Mouse (Mus musculus) left cerebral cortex, postnatal 25 days (tissue): ENCODE results near the gene Cyth1. TPM values are rescaled to one million over a fixed set of nuclear protein-coding genes. Genes with fewer than 3 reads are reported as not detected.

Source experiments
- DNase-seq, 2 experiments: peaks; one replicate each; pipeline ENCODE4 v3.0.0; 2022; ENCODE audit warnings: low spot score in 2 of 2, mixed read lengths in 1 of 2
- intact Hi-C: fragments of 180-260 bp; cut with DNase I; formaldehyde crosslinking; loops from one replicate; pipeline ENCODE4 v1.15.1; 2025
- total RNA-seq, 2 experiments: library from RNA; stranded (reverse); gene quantifications; 2 replicates each; pipeline ENCODE4 v1.2.3; 2021

Gene Cyth1
- total RNA-seq, 2 experiments from 2014 or later: 64.9 to 70.1 TPM

GRCm38 (mm10) chr11:118256371-118256770, 8.0 kb upstream of the Cyth1 start:
- DNase-seq: no peak
- intact Hi-C loops: no loop called here

- intact Hi-C loops: no loop called here
- DNase-seq: peak; percentile 51 to 58
Observed at GRCm38 (mm10) chr11:118254159-118254951, 6.0 kb upstream of the Cyth1 start.

DNA sequence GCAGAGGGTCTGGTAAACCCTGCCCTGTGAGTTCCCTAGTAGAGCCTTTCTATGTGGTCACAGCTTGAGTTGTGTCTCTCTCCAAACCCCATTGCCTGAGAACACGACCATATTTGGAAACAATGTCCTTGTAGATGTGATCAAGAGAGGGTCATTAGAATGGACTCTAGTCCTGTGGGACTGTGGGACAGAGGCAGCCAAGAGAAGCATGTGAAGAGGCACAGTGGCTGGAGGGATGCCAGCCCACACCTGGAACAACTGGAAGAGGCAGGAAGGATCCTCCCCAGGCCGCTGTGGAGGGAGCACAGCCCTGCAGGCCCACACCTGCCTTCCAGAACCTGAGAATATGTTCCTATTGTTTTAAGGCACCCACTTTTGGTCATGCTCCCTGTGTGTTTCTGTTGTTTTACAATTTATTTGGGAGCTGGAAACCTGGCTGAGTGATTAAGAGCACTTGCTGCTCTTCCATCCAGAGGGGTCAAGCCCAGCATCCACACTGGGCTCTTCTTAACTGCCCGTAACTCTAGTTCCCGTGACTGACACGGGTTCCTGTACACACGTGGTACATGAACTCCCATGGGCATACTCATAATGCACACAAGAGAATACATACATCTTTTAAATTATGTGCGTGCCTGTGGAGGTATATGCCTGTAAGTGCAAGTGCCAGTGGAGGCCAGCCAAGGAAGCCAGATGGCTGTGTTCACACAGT, 5.2 kb upstream of the Cyth1 start:
- no peak for DNase-seq
- intact Hi-C loops: no loop called here

GRCm38 (mm10) chr11:118249012-118249383, 606 bp upstream of the Cyth1 start:
- intact Hi-C loops: no loop called here

DNA sequence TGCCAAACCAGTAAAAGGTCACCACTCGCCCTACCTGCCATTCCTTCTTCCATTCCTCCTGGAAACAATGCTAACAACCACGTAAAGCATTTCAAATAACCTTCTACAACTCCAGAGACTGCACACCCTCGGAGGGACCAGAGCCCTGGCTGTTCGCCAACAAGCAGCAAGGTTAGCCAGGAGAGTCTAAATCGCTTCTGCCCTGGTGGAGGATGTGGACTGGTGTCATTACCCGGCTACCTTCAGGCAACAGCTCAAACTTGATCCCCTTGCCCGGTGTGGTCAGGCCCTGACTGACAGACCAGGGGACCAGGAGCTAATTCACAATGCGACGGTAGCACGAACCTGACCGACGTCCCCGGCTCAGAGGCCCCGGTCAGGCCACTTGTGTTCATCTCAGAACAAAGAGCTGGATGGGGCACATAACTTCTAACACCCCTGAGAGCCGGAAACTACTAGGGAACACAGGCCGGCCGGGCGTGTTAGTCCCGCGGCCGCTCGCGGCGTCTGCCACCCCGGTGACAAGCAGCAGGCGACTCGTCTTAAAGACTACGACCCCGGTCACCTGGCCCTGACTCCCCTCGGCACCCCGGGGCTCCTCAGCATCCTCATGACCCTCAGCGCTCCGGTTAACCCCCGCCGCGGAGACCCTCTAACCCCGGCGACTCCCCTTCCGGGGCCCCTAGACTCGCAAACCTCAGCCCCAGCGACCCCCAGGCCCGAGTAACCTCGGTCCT, 865 bp downstream of the Cyth1 start:
- no peak for DNase-seq
- intact Hi-C loops: no loop called here

More at GRCm38 (mm10) chr11:118249012-118249383, 606 bp upstream of the Cyth1 start:
- no peak for DNase-seq

DNA sequence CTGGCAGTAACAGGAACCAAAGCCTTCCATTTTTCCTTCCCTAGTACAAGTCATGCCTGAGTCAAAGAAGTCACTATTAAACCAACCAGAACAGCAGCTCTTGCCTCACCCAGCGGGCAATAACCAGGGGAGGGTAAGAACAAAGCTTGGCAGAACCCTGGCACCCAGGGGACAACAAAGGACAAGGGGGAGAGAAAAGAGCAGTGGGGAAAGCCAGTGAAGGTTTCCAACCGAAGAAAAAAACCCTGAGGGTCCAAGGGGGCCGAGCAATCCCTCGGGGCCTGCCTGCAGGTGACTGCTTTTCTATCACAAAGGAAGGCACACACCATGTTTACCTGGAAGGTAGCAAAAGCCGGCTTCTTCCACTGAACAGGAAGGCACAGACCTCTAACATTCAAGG, 1.7 kb downstream of the Cyth1 start:
- no peak for DNase-seq
- intact Hi-C loops: no loop called here

GRCm38 (mm10) chr11:118245130-118245529, 3.3 kb downstream of the Cyth1 start:
- intact Hi-C loops: no loop called here

GRCm38 (mm10) chr11:118243627-118244261, 4.6 kb downstream of the Cyth1 start:
- intact Hi-C loops: no loop called here
- no peak for DNase-seq

More at GRCm38 (mm10) chr11:118245130-118245529, 3.3 kb downstream of the Cyth1 start:
- DNase-seq: no peak

GRCm38 (mm10) chr11:118242506-118242905, 5.9 kb downstream of the Cyth1 start:
- no peak for DNase-seq
- intact Hi-C loops: no loop called here

- DNase-seq: no peak
- intact Hi-C loops: no loop called here
Observed at GRCm38 (mm10) chr11:118240388-118240787, 8.0 kb downstream of the Cyth1 start.

DNA sequence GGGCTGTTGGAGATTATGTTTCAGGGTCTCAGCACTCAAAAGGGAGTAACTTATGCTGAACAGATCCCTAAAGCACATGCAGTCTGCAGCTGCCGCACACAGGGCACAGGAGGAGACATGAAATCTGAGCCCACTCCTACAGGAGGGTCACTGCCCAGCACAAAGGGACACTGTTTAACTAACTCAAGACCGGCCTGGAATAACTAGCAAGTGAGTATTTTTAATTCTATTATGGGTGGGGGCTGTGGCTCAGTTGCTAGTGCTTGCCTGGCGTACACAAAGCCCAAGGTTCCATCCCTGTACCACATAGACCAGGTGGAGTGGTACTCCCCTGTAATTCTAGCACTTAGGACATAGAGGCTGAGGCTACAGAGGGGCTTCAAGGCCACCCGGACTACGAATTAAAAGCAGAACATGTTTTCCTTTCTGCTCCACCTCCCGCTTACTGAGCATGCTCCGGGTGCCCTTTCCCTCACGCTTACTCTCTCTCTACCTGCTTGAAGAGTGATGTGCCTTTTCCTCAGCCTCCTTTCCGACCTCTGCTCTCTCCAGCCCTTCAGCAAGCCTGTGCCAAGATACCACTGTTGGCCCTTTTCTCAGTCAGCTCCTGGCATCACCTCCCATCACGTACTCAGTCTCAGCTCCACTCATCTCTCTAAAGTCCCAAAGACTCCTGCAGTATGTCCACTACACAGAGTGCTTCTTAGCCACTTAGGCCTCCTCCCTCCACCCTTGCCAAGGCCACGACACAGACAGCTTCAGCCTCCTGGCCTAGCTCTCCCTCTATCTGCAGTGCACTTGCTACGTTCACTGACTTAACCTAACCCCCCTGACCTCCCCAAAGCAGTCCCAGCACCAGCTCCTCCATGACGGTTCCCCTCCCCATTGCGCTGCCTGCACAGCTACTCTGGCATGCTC, 8.9 kb downstream of the Cyth1 start:
- intact Hi-C loops: no loop called here
- DNase-seq: no peak

DNA sequence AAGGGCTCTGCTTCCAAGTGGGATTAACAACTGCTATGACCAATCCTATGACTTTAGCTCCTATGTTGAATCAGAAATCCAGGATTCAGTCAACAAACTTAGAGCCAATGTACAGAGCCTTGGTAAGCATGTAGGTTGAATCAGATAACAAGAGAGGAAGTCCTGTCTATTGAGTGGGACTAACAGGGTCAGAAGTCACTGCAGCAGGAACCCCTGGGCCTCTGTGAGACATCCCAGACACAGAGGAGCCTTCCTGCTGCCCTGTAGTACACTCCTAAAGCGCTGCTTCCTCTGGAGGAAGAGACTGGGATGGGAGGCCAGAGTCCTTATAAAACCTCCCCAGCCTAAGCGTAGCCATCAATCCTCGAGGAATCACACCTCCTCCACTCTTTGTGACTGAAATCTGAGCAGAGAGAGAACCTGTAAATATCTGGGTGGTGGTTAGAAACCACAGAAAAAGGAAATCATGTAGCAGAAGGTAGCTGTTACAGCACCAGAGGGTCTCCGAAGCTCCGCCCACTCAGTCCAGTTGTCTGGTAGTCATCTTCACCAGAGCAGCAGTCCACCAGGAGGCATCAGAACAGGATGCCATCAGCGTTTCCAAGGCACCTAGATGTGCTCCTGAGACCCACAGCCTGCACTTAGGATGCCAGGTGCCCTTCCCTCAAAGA, 11.7 kb downstream of the Cyth1 start:
- DNase-seq: peak in 1 of 2 experiments; percentile 22
- intact Hi-C loops: no loop called here

DNA sequence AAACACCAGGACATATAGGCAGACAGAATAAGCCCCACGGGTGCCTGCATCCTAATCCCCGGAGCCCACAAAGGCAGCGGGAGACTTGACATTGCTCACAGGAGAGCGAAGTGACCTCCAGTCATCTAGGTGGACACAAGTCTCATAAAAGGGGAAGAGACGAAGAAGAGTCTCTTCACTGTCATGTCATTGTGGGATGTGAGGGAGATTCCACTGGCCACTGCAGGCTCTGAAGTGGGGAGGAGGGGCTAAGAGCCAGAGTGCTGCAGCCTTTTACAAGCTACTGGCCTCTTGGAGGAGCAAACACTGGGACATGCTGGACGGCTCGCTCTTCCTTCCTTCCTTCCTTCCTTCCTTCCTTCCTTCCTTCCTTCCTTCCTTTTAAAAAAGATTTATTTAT, 13.5 kb downstream of the Cyth1 start:
- intact Hi-C loops: no loop called here
- no peak for DNase-seq

- intact Hi-C loops: no loop called here
- no peak for DNase-seq
Observed at GRCm38 (mm10) chr11:118234500-118234899, 13.9 kb downstream of the Cyth1 start.

DNA sequence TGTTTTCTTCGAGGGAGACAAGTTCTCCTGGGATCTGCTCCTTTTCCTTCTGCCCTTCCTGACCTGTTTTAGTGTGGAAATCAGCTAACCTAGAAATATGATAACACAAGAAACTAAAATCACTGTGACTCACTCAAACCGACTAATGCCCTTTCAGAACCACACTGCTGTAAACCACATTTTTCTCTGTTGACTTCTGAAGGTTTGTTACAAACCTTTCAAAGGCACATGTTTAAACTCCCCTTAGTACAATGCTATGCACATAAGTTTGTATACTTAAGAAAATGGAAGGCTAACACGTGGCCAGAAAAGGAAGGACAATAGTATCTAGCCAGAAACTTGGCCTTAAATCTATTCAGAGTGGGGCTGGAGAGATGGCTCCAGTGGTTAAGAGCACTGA, 14.5 kb downstream of the Cyth1 start:
- no peak for DNase-seq
- intact Hi-C loops: no loop called here

GRCm38 (mm10) chr11:118232314-118232831, 16.0 kb downstream of the Cyth1 start:
- intact Hi-C loops: no loop called here

DNA sequence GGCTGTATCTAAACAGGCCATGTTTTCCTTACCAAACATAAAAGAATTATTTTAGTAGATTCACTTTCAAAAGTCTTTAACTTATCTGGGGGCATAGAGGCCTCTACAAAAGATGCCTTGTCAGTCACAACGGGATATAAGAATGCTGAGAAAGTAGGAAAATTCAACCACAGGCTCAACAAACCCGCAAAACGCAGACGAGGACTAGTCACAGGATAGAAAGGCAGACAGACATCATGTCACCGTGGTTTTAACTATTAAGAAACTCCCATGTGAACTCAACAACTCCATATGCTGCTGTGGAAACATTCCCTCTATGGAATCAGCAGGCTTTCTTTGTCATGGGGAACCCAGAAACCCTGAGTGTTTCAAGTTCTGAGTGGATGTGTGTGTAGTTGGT, 18.5 kb downstream of the Cyth1 start:
- intact Hi-C loops: no loop called here
- DNase-seq: no peak

More at GRCm38 (mm10) chr11:118232314-118232831, 16.0 kb downstream of the Cyth1 start:
- DNase-seq: no peak

GRCm38 (mm10) chr11:118227650-118228049, 20.7 kb downstream of the Cyth1 start:
- intact Hi-C loops: no loop called here
- no peak for DNase-seq
